7 mouse cellular contexts compared by ENCODE assay signal in the genomic region with DNA sequence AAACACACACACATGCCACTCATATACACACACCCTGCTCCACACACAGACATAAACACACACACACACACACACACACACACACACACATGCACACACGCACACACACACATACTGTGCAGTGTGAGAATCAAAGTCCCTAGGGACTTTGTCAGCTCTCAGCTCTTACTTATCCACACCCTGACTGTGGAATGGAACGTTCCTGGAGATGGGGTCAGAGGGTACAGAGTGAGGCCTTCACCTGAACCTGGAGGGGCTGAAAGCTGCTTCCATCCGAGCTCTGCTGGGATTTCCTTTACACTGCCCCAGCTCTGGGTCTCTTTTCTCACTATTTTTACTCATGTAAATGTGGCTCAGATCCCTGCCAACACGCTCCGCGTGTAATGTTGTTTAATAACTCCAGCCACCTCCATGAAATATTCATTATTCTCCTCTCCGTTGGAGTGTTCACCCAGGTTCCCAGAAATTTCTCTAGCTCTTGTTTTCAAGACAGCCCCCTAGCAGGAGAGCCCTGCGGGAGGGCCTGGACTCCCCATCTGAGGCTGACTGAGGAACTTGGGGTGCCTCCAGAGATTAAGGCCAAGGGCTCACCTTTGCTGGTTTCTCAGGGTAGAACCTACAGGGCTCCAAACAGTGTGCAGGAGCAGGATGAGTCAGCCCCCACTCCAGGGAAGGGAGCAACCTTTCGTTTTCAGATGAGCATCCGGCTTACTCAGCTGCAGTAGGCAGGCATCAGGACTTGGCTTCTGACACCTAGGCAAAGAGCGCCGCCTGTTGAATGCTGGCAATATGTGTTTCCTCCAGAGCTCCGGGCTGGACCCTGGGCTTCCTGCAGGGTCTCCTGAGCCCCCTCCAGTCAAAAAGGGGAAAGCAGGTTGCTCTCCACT.
DNase-seq lines count a peak whose midpoint lies in the region; ATAC-seq lines count a peak whose summit lies in the region.

No protein-coding gene starts in this region.

- DNase-seq in cerebellum, adult 9-10 months = peak; percentile 80
- DNase-seq in frontal cortex, postnatal 10 days (ENCODE audit: low spot score in 2 of 2) = peak; percentile 10 to 60
- DNase-seq in left cerebral cortex, adult 18-20 months (ENCODE audit: low spot score in 2 of 2) = peak; percentile 55 to 67
- DNase-seq in testis, postnatal 14 days (ENCODE audit: low spot score) = peak; percentile 36

- H3K9me3 ChIP-seq in midbrain, embryonic 12.5 days = no peaks in the 10 kb centered on the region

- H3K9ac ChIP-seq in midbrain, embryonic 12.5 days (replicated peaks) = no peak overlapping the region

- no peaks in the 10 kb centered on the region; the same call in 1 of the 2 replicates for H3K27me3 ChIP-seq in midbrain, embryonic 12.5 days

- H3K36me3 ChIP-seq in midbrain, embryonic 12.5 days = no peaks in the 10 kb centered on the region

- no peak overlapping the region for H3K4me2 ChIP-seq in midbrain, embryonic 12.5 days (replicated peaks)

- WGBS in midbrain, embryonic 12.5 days = 43% methylated on average over 13 of the region's 13 CpGs

- no peak overlapping the region for H3K4me3 ChIP-seq in midbrain, embryonic 12.5 days

- no peak overlapping the region for H3K27ac ChIP-seq in midbrain, embryonic 12.5 days (replicated peaks)

- H3K4me1 ChIP-seq in midbrain, embryonic 12.5 days = peaks cover 8% of the 10 kb centered on the region

- peak; percentile 81 for ATAC-seq in activated CD4-positive, CD25-positive, alpha-beta regulatory T cell, adult 4 months
- ATAC-seq in inflammation-experienced regulatory T-cells, adult 6 months = peak; percentile 96
- ATAC-seq in midbrain, embryonic 12.5 days (ENCODE audit: low FRiP score, low read depth) = peak; percentile 9; the same call in 1 of the 2 replicates

Comparison
In these comparisons a context has a peak if more than half of its experiments do, and no peak if none do; other contexts are left out.
1. ATAC-seq: peak in every context shown above with its lines; median percentile 96 in inflammation-experienced regulatory T-cells, adult 6 months; 81 in activated CD4-positive, CD25-positive, alpha-beta regulatory T cell, adult 4 months; 9 in midbrain, embryonic 12.5 days.